Mouse (Mus musculus): Measurements from ENCODE around the gene Ccdc12. TPM values are rescaled to one million over a fixed set of nuclear protein-coding genes. Genes with fewer than 3 reads are reported as not detected.

The Ccdc12 gene
- polyA plus RNA-seq, 1 experiment from 2014 or later: 144 TPM

GRCm38 (mm10) chr9:110703951-110704350 lies 47.6 kb downstream of the Ccdc12 start:
- Histone ChIP-seq H3K4me1 (ENCODE audit: control insufficient read depth, insufficient read depth, low read length) (no peaks in the 10 kb centered on the region), H3K27me3 (ENCODE audit: control insufficient read depth, insufficient read depth, low read length) (no peaks in the 10 kb centered on the region), H3K9me3 (ENCODE audit: control insufficient read depth, low read length) (no peaks in the 10 kb centered on the region), H3K4me2 (no peak overlapping the region), H3K4me3 (ENCODE audit: low read depth, low read length) (no peak overlapping the region), H3K9ac (ENCODE audit: low read length) (no peak overlapping the region), H3K27ac (ENCODE audit: low read depth, low read length) (no peak overlapping the region), H3K36me3 (ENCODE audit: control insufficient read depth, insufficient read depth, low read length) (no peaks in the 10 kb centered on the region)
- 93% methylated on average over 6 of the region's 6 CpGs for WGBS
- ATAC-seq (ENCODE audit: low FRiP score) (no peak), DNase-seq (ENCODE audit: low spot score, missing footprints) (no peak)

GRCm38 (mm10) chr9:110706784-110707183 lies 50.5 kb downstream of the Ccdc12 start:
- Histone ChIP-seq H3K36me3 (ENCODE audit: control insufficient read depth, insufficient read depth, low read length) (no peaks in the 10 kb centered on the region), H3K4me3 (ENCODE audit: low read depth, low read length) (no peak overlapping the region)
- 87% methylated on average over 5 of the region's 5 CpGs for whole genome bisulfite sequencing

DNA sequence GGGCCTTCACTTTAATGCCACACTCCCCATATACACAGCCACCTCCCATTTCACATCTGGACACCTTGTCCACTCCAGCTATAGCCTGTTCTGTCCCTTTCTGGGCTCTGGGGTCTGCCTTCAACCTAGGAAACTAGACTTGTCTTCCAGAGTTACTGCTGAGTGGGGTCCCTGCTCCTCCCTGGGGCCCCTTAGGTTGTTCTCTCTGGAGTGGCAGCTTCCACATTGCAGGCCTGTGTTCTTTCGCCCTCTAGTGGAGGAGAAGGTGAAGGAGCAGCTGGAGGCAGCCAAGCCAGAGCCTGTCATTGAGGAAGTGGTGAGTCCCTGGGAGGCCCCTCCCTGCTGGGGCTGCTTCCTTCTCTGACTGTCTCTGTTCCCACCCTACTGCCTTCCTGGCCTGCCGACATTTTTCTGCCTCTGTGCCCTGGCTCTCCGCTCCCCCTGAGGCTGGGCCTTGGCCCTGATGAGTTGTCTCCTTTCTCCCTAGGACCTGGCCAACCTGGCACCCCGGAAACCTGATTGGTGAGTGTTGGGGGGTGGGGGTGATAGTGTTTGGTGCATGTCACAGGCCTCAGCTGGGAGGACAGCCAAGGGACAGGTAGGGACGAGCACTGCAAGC lies 53.4 kb downstream of the Ccdc12 start:
- Histone ChIP-seq H3K9ac (ENCODE audit: low read length) (no peak overlapping the region), H3K36me3 (ENCODE audit: control insufficient read depth, insufficient read depth, low read length) (0 out of 2 replicates have a peak, but pooled peaks cover 3% of the 10 kb centered on the region), H3K9me3 (ENCODE audit: control insufficient read depth, low read length) (no peaks in the 10 kb centered on the region), H3K27me3 (ENCODE audit: control insufficient read depth, insufficient read depth, low read length) (no peaks in the 10 kb centered on the region), H3K4me3 (ENCODE audit: low read depth, low read length) (no peak overlapping the region), H3K4me1 (ENCODE audit: control insufficient read depth, insufficient read depth, low read length) (no peaks in the 10 kb centered on the region), H3K27ac (ENCODE audit: low read depth, low read length) (no peak overlapping the region), H3K4me2 (no peak overlapping the region)
- peak; percentile 75 for ATAC-seq (ENCODE audit: low FRiP score)
- DNase-seq (ENCODE audit: low spot score, missing footprints): peak; percentile 93
- 48% methylated on average over 5 of the region's 5 CpGs for WGBS

More at GRCm38 (mm10) chr9:110706784-110707183, 50.5 kb downstream of the Ccdc12 start:
- no peak overlapping the region for H3K4me2 ChIP-seq
- no peak overlapping the region for H3K9ac ChIP-seq (ENCODE audit: low read length)
- H3K27ac ChIP-seq (ENCODE audit: low read depth, low read length): no peak overlapping the region
- ATAC-seq (ENCODE audit: low FRiP score) (no peak), DNase-seq (ENCODE audit: low spot score, missing footprints) (no peak)
- H3K4me1 ChIP-seq (ENCODE audit: control insufficient read depth, insufficient read depth, low read length): no peaks in the 10 kb centered on the region
- H3K27me3 ChIP-seq (ENCODE audit: control insufficient read depth, insufficient read depth, low read length): no peaks in the 10 kb centered on the region
- H3K9me3 ChIP-seq (ENCODE audit: control insufficient read depth, low read length): no peaks in the 10 kb centered on the region

DNA sequence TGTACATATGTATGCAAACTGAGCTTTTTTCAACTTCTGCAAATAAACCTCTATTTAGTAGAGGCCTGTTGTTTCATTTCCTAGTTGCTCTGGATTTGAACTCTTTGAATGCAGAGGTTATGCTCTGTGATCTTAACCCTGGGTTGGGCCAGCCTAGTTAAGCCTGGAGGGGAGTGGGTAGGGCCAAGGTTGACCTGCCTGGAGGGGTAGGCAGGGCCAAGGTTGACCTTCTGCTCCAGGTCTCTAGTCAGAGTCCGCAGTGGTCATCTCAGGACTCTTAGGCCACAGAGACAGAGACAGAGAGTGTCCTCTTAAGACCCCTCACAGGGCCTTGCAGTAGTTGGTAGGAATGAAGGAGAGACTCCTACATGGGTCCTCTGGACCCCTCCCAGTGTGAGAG lies 55.2 kb downstream of the Ccdc12 start:
- no peaks in the 10 kb centered on the region for H3K9me3 ChIP-seq (ENCODE audit: control insufficient read depth, low read length)
- no peak overlapping the region for H3K9ac ChIP-seq (ENCODE audit: low read length)
- 0 out of 2 replicates have a peak, but pooled peaks cover 3% of the 10 kb centered on the region for H3K36me3 ChIP-seq (ENCODE audit: control insufficient read depth, insufficient read depth, low read length)
- H3K27me3 ChIP-seq (ENCODE audit: control insufficient read depth, insufficient read depth, low read length): no peaks in the 10 kb centered on the region
- H3K27ac ChIP-seq (ENCODE audit: low read depth, low read length): no peak overlapping the region
- WGBS: 95% methylated on average over 1 of the region's 1 CpGs
- no peak overlapping the region for H3K4me2 ChIP-seq
- DNase-seq (ENCODE audit: low spot score, missing footprints) (no peak), ATAC-seq (ENCODE audit: low FRiP score) (no peak)
- no peaks in the 10 kb centered on the region for H3K4me1 ChIP-seq (ENCODE audit: control insufficient read depth, insufficient read depth, low read length)
- no peak overlapping the region for H3K4me3 ChIP-seq (ENCODE audit: low read depth, low read length)

DNA sequence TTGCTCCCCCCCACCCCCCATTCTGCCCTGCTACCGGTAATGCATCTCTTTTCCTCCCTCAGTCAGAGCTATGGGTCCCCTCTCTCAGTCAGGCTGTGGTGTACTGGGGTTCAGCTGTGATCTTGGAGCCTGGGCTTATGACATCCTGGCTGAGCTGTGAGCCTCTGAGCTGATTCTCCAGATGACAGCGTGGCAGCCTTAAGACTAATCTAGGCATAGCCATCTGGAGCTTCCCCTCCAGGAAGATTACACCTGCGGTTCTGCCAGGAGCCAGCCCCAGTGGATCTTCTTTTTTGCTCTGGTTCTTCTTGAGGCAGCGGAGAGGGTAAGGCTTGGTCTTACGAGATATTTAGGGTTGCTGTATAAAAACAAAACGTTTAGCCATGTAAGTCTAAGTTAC lies 55.7 kb downstream of the Ccdc12 start:
- Histone ChIP-seq H3K9me3 (ENCODE audit: control insufficient read depth, low read length) (no peaks in the 10 kb centered on the region), H3K9ac (ENCODE audit: low read length) (no peak overlapping the region), H3K4me3 (ENCODE audit: low read depth, low read length) (no peak overlapping the region), H3K27me3 (ENCODE audit: control insufficient read depth, insufficient read depth, low read length) (no peaks in the 10 kb centered on the region), H3K36me3 (ENCODE audit: control insufficient read depth, insufficient read depth, low read length) (0 out of 2 replicates have a peak, but pooled peaks cover 3% of the 10 kb centered on the region), H3K4me1 (ENCODE audit: control insufficient read depth, insufficient read depth, low read length) (no peaks in the 10 kb centered on the region), H3K27ac (ENCODE audit: low read depth, low read length) (no peak overlapping the region), H3K4me2 (no peak overlapping the region)
- WGBS: 93% methylated on average over 6 of the region's 6 CpGs
- ATAC-seq (ENCODE audit: low FRiP score) (no peak), DNase-seq (ENCODE audit: low spot score, missing footprints) (no peak)

GRCm38 (mm10) chr9:110712545-110712944 lies 56.2 kb downstream of the Ccdc12 start:
- ATAC-seq (ENCODE audit: low FRiP score): no peak
- H3K4me3 ChIP-seq (ENCODE audit: low read depth, low read length): no peak overlapping the region
- H3K4me1 ChIP-seq (ENCODE audit: control insufficient read depth, insufficient read depth, low read length): no peaks in the 10 kb centered on the region
- DNase-seq (ENCODE audit: low spot score, missing footprints): no peak
- WGBS: 91% methylated on average over 4 of the region's 4 CpGs
- no peak overlapping the region for H3K27ac ChIP-seq (ENCODE audit: low read depth, low read length)
- no peak overlapping the region for H3K9ac ChIP-seq (ENCODE audit: low read length)
- no peaks in the 10 kb centered on the region for H3K27me3 ChIP-seq (ENCODE audit: control insufficient read depth, insufficient read depth, low read length)
- no peaks in the 10 kb centered on the region for H3K9me3 ChIP-seq (ENCODE audit: control insufficient read depth, low read length)
- 0 out of 2 replicates have a peak, but pooled peaks cover 3% of the 10 kb centered on the region for H3K36me3 ChIP-seq (ENCODE audit: control insufficient read depth, insufficient read depth, low read length)
- H3K4me2 ChIP-seq: no peak overlapping the region

GRCm38 (mm10) chr9:110713389-110713788 lies 57.1 kb downstream of the Ccdc12 start:
- no peak for ATAC-seq (ENCODE audit: low FRiP score)
- no peaks in the 10 kb centered on the region for H3K27me3 ChIP-seq (ENCODE audit: control insufficient read depth, insufficient read depth, low read length)
- no peak overlapping the region for H3K4me3 ChIP-seq (ENCODE audit: low read depth, low read length)
- H3K27ac ChIP-seq (ENCODE audit: low read depth, low read length): no peak overlapping the region
- WGBS: 86% methylated on average over 1 of the region's 1 CpGs
- H3K4me1 ChIP-seq (ENCODE audit: control insufficient read depth, insufficient read depth, low read length): no peaks in the 10 kb centered on the region
- no peaks in the 10 kb centered on the region for H3K9me3 ChIP-seq (ENCODE audit: control insufficient read depth, low read length)
- DNase-seq (ENCODE audit: low spot score, missing footprints): no peak
- H3K4me2 ChIP-seq: no peak overlapping the region
- H3K36me3 ChIP-seq (ENCODE audit: control insufficient read depth, insufficient read depth, low read length): 0 out of 2 replicates have a peak, but pooled peaks cover 3% of the 10 kb centered on the region
- H3K9ac ChIP-seq (ENCODE audit: low read length): no peak overlapping the region

DNA sequence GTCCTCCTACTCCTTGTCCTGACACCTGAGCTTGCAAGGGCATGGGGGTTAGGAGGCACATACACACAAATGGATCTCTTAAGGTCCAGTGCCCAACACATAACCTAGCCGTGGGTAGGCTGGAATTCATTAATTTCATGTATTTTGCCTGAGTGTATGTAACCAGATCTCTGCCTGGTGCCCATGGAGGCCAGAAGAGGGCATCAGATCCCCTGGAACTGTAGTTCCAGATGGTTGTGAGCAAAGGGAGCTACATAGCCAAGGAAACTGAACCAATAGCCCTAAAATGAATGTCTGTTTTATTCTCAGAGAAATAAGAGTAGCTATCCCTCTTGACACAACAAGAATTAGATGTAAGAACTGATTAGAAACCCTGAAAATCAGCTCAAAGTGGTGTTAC lies 59.1 kb downstream of the Ccdc12 start:
- Histone ChIP-seq H3K4me2 (no peak overlapping the region), H3K27ac (ENCODE audit: low read depth, low read length) (no peak overlapping the region), H3K36me3 (ENCODE audit: control insufficient read depth, insufficient read depth, low read length) (0 out of 2 replicates have a peak, but pooled peaks cover 3% of the 10 kb centered on the region), H3K27me3 (ENCODE audit: control insufficient read depth, insufficient read depth, low read length) (no peaks in the 10 kb centered on the region), H3K9me3 (ENCODE audit: control insufficient read depth, low read length) (no peaks in the 10 kb centered on the region), H3K9ac (ENCODE audit: low read length) (no peak overlapping the region), H3K4me3 (ENCODE audit: low read depth, low read length) (no peak overlapping the region), H3K4me1 (ENCODE audit: control insufficient read depth, insufficient read depth, low read length) (no peaks in the 10 kb centered on the region)
- ATAC-seq (ENCODE audit: low FRiP score) (no peak), DNase-seq (ENCODE audit: low spot score, missing footprints) (no peak)
- WGBS: 70% methylated on average over 1 of the region's 1 CpGs

DNA sequence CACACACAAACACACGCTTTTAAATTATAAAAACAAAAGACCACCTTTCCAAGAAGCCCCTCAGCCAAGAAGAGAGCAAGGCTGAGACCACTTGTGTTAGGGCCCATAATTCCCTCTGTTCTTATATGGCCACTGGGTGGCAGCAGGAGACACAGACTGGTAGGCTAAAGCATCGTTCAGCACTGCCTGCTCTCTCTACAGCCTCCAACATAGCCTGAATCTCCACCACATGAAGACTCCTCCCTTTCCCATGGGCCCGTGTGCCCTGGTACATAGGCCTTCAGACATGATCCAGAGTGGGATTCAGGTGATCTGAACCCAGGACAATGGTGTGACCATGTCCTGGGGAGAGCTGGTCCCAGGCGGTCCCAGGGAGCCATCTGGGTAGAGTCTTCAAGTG lies 60.5 kb downstream of the Ccdc12 start:
- DNase-seq (ENCODE audit: low spot score, missing footprints) (peak; percentile 92), ATAC-seq (ENCODE audit: low FRiP score) (peak; percentile 82)
- H3K4me2 ChIP-seq: no peak overlapping the region
- H3K9ac ChIP-seq (ENCODE audit: low read length): no peak overlapping the region
- no peaks in the 10 kb centered on the region for H3K9me3 ChIP-seq (ENCODE audit: control insufficient read depth, low read length)
- 24% methylated on average over 4 of the region's 4 CpGs for WGBS
- H3K27ac ChIP-seq (ENCODE audit: low read depth, low read length): no peak overlapping the region
- 0 out of 2 replicates have a peak, but pooled peaks cover 3% of the 10 kb centered on the region for H3K36me3 ChIP-seq (ENCODE audit: control insufficient read depth, insufficient read depth, low read length)
- no peaks in the 10 kb centered on the region for H3K4me1 ChIP-seq (ENCODE audit: control insufficient read depth, insufficient read depth, low read length)
- no peaks in the 10 kb centered on the region for H3K27me3 ChIP-seq (ENCODE audit: control insufficient read depth, insufficient read depth, low read length)
- H3K4me3 ChIP-seq (ENCODE audit: low read depth, low read length): no peak overlapping the region

Data from midbrain, embryonic 11.5 days (tissue).